Mouse (Mus musculus) v-Abl transformed pro-B cells (cell line): ENCODE measurements around the gene Eif2d.

Experiments
- in situ Hi-C, 2 experiments: fragments of 400-800 bp; cut with MboI; formaldehyde crosslinking; loops; one replicate each; pipeline ENCODE4 v1.15.1; 2025; ENCODE audit not compliant: unreplicated experiment in 2 of 2

Eif2d gene

DNA sequence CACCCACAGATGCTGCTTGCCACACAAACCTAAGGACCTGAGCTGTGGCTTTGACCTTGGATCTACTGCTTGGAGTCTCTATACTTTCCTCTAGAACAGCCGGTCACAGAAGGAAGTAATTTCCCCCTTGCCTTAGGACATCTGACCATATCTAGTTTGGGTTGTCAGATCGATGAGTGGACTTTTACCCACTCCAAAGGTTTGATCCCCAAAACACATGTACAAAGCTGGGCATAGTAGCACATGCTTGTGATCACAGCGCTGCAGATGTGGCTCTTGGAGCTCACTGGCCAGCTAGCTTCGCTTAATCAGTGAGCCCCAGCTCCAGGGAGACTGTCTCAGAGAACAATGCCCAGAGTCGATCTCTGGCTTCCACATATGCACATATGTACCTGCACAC, 55.1 kb downstream of the Eif2d start:
- in situ Hi-C loops, result no loop called here

DNA sequence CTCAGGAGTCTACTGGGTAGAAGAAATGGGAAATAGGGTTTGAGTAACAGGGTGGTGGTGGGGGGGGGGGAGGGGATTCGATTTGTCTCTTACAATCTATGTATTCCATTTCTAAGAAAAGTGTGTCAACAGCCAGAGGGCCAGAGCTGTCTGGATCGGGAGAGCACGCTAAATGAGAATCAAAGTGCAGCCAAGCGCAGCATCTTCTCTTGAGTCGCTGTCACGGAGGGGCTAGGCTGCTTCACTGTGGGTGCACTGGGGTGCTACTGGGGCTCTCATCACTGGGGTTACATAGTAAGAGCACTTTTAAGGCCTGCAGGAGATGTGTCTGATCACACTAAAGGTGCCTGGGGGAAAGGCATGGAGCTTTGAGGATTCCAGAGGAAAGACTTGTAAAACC, 55.8 kb downstream of the Eif2d start:
- in situ Hi-C loops, result no loop called here

DNA sequence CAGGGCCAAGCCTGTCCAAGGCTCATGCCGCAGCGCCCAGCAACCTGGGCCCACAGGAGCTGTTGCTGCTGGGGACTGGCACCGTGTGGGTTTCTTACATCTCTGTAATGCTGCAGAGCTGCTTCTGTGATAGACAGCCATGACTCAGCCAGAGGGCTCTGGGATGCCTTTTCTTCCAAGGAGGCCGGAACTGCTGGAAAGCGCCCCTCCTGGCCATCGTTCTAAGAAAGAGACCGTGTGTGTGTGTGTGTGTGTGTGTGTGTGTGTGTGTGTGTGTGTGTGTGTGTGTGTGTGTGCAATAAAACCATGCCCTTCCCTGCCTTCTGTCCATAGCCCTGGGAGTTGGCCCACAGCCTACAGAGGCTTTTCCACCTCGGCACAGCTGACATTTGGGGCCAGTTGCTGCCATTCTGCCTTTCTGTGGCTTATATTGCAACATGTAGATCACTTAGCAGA, 57.0 kb downstream of the Eif2d start:
- in situ Hi-C loops, result no loop called here

DNA sequence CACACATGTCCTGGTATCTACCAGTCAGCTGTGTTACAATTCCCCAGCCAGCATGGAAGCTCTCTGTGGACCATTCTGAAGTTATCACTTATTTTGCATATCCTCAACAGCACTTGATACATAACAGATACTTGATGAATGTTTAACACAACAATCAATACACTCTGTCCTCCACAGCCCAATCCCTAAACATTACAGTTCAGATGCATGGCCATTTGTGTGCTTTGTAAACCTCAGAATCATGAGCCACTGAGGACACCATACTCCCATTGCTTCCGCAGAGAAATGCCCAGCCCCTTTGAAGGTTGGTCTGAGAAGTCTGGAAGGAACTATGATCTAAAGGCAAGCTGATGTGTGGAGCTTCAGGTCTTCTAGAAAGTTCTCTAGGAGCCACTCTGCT, 58.7 kb downstream of the Eif2d start:
- in situ Hi-C loops, result no loop called here

DNA sequence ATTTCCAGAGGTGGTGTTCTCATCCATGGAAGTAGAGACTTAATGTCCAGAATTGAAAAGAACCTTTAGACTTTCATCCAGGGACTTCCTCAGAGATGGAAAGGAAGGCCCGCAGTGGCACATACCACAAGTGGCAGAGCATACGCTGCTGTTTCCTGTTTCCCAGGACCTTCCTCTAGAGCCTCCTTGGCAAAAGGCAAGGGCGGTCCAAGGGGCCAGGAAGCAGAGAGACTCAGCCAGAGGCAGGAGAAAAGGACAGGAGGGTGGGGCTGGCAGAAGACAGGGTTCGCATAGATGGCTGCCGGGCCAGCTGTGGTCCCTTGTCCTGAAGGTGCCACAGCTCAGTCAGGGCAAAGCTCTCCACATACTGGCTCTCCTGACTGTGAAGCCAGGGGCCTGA, 60.0 kb downstream of the Eif2d start:
- in situ Hi-C loops, result no loop called here

DNA sequence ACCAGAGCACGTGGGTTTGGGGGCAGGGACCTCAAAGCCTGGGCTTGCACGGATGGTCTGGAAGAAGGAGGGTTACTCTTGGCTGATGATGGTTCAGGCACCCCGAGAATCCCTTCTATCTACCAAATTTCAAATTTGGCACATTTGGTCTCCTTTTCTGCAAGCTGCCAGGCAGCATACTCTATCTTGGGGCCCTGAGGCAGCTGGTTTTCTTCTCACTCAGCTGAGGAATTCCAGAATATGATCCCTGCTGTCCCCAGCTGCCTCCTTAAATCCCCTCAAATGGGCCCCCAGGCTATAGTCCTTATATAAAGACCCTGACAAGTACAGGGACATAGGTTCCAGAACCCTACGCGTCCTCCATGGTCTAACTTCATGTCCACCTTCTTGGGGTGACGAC, 60.4 kb downstream of the Eif2d start:
- in situ Hi-C loops, result no loop called here

DNA sequence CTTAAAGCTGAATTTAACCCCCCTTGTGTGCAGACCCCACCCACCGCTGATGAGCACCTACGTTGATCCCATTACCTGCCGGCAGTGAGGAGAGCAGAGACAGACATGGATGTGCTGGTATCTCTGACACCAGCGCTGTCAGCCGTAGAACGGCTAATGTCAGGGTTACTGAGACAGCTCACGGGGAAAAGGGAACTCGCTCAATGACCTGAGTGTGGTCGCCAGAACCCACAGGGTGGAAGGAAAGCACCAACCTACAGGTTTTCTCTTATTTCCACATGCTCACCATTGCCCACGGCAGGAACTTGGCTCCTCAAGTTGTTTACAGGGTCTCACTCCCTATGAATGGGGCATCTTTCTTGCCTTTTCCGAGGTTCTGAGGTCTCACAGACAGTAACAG, 66.0 kb downstream of the Eif2d start:
- in situ Hi-C loops, result no loop called here

DNA sequence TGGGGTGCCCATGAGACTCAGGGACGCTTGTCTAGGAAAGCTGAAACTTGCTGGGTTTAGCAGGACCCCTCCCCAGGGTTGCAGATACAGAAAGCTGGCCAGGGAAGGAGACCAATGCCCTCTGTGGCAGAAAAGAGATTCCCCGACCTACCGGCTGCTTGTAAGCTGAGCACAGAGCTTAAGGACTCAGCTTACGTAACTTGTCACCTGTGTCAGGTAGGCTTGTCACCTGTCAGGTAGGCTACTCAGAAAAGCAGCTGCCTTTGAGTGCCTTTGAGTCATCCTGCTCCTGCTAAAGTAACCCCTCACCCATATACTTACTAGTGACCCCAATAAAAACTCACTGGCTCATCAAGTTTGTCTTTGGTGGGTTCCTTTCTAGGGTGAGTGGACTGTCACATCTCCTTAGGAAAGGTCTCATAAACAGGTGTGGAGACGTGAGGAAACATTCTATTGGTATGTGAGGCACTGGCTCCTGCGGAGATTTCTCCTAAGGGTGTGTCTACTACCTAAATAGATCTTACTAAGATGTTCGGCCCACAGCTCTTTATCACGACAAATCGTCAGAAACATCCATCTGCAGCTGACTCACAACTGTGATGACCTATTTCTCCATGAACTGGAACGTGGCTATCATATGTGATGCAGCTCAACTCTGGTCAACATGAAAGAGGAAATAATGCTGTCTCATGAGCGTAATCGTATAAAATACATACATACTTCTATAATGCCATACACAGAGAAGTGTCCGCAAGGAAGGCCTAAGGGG, 69.0 kb downstream of the Eif2d start:
- in situ Hi-C loops, result no loop called here

DNA sequence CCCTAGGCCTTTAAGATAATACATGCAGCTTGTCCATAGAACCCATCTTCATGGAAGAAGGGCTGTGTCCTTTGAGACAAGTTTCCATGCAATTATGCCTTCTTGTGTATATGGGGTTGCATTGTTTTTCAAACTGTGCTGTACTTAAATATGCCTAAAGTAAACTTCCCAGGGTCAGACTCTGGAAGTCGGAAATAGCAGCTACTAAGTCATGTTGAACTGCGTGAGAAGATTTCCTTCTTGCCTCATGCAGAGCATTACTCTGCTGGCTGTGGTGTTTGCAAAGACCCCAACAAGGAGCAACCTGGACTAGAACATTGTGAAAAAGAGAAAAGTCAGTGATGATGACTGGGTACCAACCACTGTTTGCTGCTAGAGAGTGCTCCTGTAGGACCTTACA, 70.4 kb downstream of the Eif2d start:
- in situ Hi-C loops, result no loop called here

DNA sequence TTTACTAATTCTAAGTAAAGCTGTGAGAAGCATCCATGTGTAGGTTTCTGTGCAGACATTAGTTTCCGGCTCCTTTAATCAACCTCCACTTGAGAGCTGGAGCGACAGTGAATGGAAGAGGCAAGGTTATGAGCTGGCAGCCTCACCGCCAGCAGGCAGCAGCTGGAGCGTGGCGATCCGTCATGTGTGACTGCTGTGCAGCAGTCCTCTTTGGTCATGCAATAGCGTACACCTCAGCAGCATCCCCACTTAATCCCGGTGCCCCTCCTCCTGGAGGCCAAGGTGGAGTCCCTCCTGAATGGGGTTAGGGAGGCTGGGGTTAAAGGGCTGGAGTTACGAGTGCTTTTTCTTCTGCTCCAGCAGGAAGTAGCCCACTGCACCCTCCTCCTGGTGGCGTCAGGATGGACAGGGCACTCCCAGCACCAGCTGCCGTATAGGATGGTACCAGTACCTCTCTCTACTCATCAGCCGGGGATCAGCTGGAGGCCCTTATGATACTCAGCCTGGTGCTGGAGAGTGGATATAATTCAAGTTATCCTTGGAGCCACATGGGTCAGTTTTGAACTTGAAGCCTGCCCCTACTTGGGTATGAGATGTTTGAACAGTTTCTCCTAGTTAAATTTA, 72.0 kb downstream of the Eif2d start:
- in situ Hi-C loops, result no loop called here

DNA sequence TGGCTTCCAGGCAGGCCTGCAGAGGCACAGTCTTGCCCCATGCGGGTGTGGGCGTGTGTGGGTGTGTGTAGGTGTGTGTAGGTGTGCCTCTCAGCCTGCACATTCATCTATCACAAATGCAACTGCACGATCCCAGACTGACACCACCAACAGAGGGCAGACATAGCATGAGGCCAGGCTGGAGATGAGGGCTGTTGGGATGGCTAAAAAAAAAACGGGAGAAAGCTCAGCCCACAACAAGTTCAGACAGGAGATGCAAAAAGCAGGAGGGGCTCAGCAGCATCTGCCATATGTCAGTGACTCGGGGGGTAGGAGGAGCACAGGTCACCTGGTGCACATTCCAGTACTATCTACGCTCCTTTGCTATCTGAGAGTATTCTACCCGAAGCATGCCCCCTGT, 75.2 kb downstream of the Eif2d start:
- in situ Hi-C loops, result no loop called here

DNA sequence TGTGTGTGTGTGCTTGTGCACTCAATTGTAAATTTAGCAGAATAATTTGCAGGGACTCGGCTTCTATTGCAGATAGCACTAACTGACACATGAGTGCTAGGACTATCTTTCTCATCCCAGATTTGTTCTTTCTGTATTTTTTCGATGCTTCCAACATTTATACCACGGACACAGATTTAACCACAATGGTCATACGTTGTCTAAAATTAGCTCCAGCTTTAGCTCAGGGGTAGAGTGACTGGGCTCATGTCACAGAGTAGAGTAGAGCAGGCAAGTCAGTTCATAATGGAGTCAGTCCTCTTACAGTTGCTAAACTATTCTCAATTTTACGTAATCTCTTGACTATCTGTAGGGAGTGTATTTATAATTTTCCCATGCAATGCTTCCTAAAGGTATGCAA, 75.7 kb downstream of the Eif2d start:
- in situ Hi-C loops, result no loop called here

DNA sequence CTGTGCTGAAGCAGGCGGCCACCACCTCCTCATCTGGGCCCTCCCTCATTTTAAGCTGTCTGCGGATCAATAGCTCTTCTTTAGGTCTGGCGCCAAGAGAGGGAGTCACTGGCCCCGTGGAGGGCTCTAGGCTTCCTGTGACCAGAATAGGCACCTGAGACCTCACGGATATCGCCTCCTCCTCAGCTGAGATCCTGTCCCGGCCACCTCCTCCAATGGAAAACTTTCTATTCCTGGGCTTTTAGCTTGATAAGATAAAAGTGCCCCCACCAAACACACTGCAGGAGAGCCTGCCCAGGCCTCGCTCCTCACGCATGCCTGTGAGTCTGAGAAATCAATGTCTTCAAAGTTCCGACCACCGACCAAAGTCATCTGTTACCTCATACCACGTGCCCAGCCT, 80.5 kb downstream of the Eif2d start:
- in situ Hi-C loops, result no loop called here

DNA sequence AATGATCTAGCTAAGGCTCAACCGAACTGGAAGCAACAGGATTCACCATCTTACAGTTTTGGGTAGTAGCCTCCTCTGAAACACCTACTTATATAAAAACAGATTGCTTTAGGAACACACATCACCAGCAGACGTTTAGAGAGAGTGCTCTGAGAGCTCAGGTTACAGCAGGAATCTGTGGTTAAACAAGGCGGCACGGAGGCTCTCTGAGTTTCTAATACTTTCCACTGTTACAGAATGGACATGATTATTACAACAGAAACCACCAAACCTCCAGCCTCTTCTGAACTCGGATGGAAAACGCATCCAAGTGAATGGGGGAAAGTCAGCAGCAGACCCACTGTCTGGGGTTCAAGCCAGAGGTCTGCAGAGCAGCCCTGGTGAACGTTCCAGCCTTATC, 83.1 kb downstream of the Eif2d start:
- in situ Hi-C loops, result no loop called here
